Mouse (Mus musculus): ENCODE measurements around the gene Tmem37.

The Tmem37 gene

DNA sequence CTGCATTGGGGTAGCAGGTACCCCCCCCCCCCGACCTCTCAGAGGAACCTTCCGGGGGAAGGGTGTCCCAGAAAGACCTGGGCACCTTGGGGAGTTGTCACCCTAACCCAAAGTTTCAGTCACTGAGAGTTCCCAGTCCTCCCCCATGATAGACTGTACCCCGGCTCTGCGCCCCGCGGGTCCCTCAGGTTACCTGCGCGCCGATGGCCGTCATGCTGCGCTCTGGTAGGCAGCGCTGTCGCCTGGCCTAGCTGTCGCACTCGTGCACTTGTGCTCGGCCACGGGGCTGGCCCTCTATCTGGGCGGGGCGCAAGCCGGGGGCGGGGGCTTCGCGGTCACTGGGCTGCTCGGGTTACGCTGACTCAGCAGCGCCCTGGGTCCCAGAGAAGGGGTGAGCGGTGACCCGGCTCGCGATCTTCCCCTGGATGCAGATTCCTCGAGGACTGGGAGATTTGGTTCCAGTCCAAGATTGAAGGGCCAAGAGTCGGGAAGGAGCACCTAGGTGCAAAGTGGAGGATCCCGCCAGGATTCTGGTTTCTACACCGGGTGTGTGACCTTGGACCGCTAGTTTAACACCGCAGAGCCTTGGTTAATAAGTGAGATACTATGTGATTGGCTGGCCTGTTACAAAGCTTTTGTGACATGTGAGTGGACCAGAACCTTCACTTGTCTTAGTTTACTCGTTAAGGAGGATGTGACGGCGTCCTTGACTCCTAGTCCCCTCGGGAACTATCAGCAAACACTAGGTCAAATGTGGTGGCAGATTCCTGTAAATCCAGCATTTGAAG, at the start of gene Tmem37:
Gene Tmem37, minus strand, starts transcription at position 556 of the 788 bp plus-strand sequence.
- no peak for DNase-seq (ENCODE audit: low read depth)

- DNase-seq (ENCODE audit: low read depth) = no peak
These were observed 48.9 kb upstream of the Tmem37 start for GRCm38 (mm10) chr1:120122634-120123383.

DNA sequence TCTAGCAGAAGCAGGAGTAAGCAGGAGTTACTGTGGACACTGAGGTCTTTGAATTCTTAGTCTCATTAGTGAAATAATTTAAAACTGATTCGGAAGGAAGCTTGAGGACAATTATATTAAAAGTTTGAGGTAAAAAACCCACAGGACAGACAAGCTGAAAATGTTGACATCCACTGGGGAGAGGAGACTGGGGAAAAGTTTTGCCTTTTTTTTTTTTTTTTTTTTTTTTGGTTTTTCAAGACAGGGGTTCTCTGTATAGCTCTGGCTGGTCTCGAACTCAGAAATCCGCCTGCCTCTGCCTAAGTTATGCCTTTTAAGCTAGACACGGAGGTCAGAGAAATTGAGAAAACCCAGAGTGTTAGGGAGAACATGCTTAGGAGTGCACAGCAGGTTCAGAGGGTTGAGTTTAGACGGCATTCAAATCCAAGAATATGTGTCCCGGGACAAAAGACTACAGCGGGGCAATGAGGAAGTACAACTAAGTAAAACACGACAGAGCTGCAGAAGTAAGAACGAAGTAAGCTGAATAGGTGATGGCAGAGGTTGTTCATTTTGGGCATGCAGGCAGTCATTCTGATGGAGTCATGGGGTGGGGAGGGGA, 48.2 kb upstream of the Tmem37 start:
- peak; percentile 11 for DNase-seq (ENCODE audit: low read depth)

DNA sequence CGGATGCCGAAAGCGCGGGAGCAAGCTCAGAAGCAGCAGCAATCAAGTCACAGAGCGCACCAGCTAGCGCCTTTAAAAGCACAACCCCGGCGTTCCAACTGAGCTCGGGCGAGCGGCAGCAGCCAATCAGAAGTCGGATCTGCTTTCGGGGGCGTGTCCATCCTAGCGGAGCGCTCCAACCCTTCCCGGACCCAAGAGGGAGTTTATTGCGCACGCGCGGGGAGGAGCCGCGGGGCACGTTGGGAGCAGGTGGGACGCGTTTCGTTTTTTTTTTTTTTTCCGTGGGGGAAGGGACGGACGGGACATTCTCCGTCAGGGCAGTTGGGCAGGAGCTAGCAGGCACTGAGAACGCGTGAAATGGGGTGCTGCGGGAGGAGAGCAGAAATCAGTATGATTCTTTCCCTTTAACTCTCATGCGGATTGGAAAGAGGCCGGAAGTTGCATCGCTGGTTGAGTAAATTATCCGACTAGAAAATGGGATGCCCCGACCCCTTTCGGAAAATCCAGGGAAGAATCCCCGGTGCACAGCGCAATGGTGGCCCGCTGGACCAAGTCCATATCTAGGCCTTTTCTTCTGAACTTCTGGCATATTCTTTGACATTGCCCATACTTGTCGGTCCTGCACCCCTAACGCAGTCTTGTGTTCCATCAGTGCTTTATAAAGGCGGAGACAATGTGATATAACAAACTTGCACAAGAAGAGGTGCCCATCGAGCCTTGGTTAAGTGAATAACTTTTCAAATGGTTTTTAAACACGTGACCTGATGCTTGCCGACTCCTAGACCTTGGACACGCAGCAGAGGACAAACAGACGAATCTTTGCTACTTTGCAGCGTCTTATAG, 47.3 kb upstream of the Tmem37 start, which contains the start of the genes Dbi and 3110009E18Rik:
Gene Dbi, minus strand, starts transcription at position 110 of the 843 bp plus-strand sequence.
Gene 3110009E18Rik, plus strand, starts transcription at position 219 of the 843 bp plus-strand sequence.
- peak; percentile 97 for DNase-seq (ENCODE audit: low read depth)

DNA sequence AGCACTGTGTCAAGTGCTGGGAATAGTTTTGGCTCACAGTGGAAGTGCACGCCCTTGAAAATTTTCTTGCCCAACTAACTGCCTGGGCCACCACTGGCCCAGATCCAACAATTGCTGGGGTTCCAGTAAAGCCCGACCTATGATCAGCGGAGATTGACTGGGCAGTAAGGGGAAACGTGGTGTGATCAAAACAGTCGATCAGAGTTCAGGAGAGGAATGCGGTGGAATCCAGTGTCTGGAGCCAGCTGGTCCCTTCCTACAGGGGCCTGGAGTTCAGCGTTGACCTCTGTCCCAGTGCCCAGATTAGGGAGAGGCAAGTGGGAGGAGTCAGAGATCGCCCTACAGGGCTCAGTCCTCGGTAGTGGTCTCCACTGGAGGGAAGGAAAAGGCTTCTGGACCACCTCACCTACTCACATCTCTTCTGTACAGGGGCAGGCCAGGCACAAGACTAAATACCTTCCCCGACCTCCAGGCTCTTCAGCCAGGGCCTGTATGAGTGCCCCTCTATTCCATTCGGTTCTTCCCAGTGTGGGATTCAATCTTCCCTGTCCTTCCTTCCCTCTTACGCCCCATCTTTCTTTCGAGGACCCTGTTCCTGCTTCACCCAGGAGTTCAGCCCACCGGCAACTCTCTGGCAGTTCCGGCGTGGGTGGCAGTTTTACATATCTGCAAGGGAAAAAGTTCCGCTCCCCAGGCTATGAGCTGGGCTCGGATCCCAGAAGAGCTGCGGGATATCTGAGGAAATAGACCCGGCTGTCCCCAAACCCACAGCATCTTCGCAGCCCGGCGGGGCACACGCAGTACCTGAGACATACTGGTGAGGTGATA, 46.5 kb upstream of the Tmem37 start:
- DNase-seq (ENCODE audit: low read depth) = no peak

DNA sequence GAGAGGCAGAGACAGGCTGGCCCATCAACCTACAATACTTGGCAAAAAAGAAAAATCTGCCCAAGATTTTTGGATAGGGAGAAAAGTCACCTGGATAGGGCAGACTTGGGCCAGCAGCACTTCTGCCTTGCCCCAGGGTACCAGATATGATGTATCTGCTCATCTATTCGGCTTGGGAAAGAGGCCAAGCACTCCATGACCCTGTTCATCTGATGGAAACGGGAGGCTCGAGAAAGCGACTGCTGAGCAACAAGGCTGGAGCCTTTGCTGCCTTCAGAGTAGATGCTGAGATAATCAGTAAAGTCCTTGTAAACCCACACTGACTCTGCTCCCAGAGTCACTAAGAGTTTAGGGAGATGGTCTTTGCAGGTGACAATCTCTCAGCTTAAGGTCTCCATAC, 45.5 kb upstream of the Tmem37 start:
- no peak for DNase-seq (ENCODE audit: low read depth)

DNA sequence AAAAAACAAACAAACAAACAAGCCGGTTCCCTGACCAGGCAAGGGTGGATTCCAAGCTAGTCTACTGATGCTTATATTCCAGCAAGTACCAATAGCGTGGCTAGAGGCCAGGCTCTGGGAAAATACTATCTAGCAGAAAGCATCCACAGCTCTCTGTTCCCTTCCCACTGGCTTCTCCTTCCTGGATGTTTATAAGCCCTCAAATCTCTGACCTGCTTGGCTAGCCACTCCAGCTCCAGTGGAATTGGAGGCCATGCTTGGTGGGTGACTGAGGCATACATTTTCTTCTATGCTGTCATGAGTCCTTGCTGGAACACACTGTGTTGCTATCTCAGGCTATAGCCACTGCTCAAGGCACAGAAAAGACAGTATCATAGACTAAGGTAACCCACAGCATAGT, 45.0 kb upstream of the Tmem37 start:
- no peak for DNase-seq (ENCODE audit: low read depth)

- no peak for DNase-seq (ENCODE audit: low read depth)
These were observed 42.2 kb upstream of the Tmem37 start for GRCm38 (mm10) chr1:120116106-120116505.

- DNase-seq (ENCODE audit: low read depth) = no peak
These were observed 41.8 kb upstream of the Tmem37 start for GRCm38 (mm10) chr1:120115671-120116081.

- DNase-seq (ENCODE audit: low read depth) = no peak
These were observed 38.6 kb upstream of the Tmem37 start for GRCm38 (mm10) chr1:120112251-120113187.

DNA sequence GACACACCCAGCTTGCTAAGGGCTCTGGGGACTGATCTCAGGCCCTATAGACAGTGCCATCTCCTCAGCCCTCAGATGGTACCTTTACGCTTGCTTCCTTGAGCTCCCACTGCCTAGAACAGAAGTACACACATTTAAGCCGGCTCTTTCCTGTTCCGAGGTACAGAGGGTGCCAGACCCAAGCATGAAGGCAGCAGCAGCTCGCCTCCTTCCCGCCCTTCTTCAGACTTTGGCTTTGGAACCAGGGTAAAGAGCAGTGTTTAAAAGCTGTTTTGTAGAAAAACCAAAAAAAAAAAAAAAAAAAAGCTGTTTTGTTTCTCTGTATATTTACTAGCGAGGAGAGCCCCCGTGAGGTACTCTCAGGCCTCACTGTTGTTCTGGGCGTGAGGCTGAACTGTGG, 37.9 kb upstream of the Tmem37 start:
- DNase-seq (ENCODE audit: low read depth) = no peak

- DNase-seq (ENCODE audit: low read depth) = no peak
These were observed 36.0 kb upstream of the Tmem37 start for GRCm38 (mm10) chr1:120109741-120110432.

DNA sequence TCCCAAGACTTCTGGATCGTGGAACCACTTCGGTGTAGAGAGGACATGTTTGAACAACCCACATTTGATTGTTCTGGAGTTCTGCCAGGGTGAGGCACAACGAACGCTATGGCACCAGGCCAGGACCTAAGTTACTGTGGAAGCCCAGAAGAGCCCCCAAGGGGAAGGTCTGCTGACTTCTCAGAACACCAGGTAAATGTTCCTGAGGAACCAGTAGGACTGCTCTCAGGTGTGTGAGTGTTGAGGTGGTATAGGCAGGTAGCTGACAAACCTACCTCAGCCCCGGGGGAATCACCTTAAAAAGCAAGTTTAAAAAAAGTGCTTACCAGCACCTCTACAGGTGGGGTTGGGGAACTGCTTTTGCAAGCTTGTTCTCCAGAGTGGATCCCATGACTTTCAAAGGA, 31.7 kb upstream of the Tmem37 start:
- DNase-seq (ENCODE audit: low read depth) = peak; percentile 19

DNA sequence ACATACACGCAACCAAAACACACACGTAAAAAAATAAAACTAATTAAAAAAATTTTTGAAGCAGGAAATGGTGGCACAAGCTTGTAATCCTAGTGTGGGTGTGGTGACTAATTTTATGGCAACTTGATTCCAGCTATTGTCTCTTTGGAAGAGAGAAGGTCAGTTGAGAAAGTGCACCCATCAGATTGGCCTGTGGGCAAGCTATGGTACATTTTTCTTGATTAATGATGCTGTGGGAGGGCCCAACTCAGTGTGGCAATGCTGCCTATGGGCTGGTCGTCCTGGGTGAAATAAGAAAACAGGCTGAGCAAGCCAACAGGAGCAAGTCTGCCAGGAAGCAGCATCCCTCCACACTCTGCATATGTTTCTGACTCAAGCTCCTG, 27.3 kb upstream of the Tmem37 start:
- DNase-seq (ENCODE audit: low read depth) = no peak

GRCm38 (mm10) chr1:120100456-120101226, 26.8 kb upstream of the Tmem37 start:
- no peak for DNase-seq (ENCODE audit: low read depth)

GRCm38 (mm10) chr1:120099483-120099882, 25.6 kb upstream of the Tmem37 start:
- DNase-seq (ENCODE audit: low read depth) = no peak

DNA sequence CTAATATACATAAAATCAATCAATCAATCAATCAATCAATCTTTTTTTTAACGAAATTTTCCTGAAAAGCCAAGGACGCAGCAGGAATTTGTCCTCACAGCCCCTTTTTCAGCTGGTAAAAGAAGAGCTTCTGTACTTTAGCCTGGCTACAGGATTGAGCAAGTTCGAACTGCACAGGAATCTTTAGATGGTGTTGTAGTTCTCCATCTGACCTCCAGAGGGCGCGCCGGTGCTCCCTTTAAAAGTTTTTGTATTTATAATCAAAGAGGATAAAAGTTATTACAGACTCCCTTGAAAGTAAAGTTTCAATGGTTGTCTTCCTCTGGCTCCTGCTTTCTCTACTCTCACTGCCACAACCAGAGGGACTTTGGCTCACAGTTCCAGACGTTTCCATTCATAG, 24.5 kb upstream of the Tmem37 start:
- DNase-seq (ENCODE audit: low read depth) = peak; percentile 82

DNA sequence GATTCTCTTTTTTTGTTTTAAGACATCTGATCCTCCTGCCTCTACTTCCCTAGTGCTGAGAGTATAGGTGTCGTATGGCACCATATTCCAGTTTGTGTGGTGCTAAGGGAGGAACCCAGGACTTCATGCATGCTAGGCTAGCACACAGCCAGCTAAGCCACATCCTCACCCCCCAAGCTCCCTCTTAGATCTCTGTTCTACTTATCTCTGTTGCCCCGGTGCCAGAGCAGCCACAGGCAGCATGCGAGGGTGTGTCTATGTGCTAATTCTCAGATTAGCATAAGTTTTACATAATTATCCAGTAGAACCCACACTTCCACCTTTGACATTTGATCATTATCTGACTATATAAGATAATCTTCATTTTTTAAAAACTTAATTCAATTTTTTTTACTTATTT, 21.0 kb upstream of the Tmem37 start:
- DNase-seq (ENCODE audit: low read depth) = peak; percentile 19

Measured in naive thymus-derived CD4-positive, alpha-beta T cell, adult 2 months (primary cell).